Mouse (Mus musculus): Measurements from ENCODE around the gene Abcb9.
A peak's percentile ranks its signal among the peaks of the same experiment; 100 is the strongest.
"Not testable (repeated sequence)": the region's sequence is repeated elsewhere in the genome, so short reads cannot be mapped to it uniquely, and the experiment has no call there.

Gene Abcb9

GRCm38 (mm10) chr5:124062037-124062824, 33.4 kb downstream of the Abcb9 start:
- no peak for DNase-seq (ENCODE audit: low read depth in 2 of 2, low spot score in 2 of 2)

- DNase-seq (ENCODE audit: low read depth in 2 of 2, low spot score in 2 of 2), result no peak
Measured at GRCm38 (mm10) chr5:124059677-124060076, 35.9 kb downstream of the Abcb9 start.

GRCm38 (mm10) chr5:124058749-124059148, 36.8 kb downstream of the Abcb9 start:
- no peak for DNase-seq (ENCODE audit: low read depth in 2 of 2, low spot score in 2 of 2)

- no peak for DNase-seq (ENCODE audit: low read depth in 2 of 2, low spot score in 2 of 2)
Measured at GRCm38 (mm10) chr5:124056956-124057355, 38.6 kb downstream of the Abcb9 start.

- no peak for DNase-seq (ENCODE audit: low read depth in 2 of 2, low spot score in 2 of 2)
Measured at GRCm38 (mm10) chr5:124056219-124056618, 39.4 kb downstream of the Abcb9 start.

GRCm38 (mm10) chr5:124052641-124053040, 43.0 kb downstream of the Abcb9 start:
- not testable (repeated sequence) for DNase-seq (ENCODE audit: low read depth in 2 of 2, low spot score in 2 of 2)

GRCm38 (mm10) chr5:124051899-124052491, 43.6 kb downstream of the Abcb9 start:
- peak; percentile 18 to 19 for DNase-seq (ENCODE audit: low read depth in 2 of 2, low spot score in 2 of 2)

GRCm38 (mm10) chr5:124050095-124051050, 45.2 kb downstream of the Abcb9 start:
- DNase-seq (ENCODE audit: low read depth in 2 of 2, low spot score in 2 of 2), result peak; percentile 37 to 43

- DNase-seq (ENCODE audit: low read depth in 2 of 2, low spot score in 2 of 2), result no peak
Measured at GRCm38 (mm10) chr5:124049249-124050045, 46.2 kb downstream of the Abcb9 start.

- no peak for DNase-seq (ENCODE audit: low read depth in 2 of 2, low spot score in 2 of 2)
Measured at GRCm38 (mm10) chr5:124046741-124047401, 48.7 kb downstream of the Abcb9 start.

- DNase-seq (ENCODE audit: low read depth in 2 of 2, low spot score in 2 of 2), result no peak
Measured at GRCm38 (mm10) chr5:124045453-124046010, 50.1 kb downstream of the Abcb9 start.

GRCm38 (mm10) chr5:124043999-124044398, 51.6 kb downstream of the Abcb9 start:
- DNase-seq (ENCODE audit: low read depth in 2 of 2, low spot score in 2 of 2), result no peak

GRCm38 (mm10) chr5:124043212-124043978, 52.2 kb downstream of the Abcb9 start:
- no peak for DNase-seq (ENCODE audit: low read depth in 2 of 2, low spot score in 2 of 2)

GRCm38 (mm10) chr5:124041097-124041496, 54.5 kb downstream of the Abcb9 start:
- DNase-seq (ENCODE audit: low read depth in 2 of 2, low spot score in 2 of 2), result no peak

- no peak for DNase-seq (ENCODE audit: low read depth in 2 of 2, low spot score in 2 of 2)
Measured at GRCm38 (mm10) chr5:124039602-124040001, 56.0 kb downstream of the Abcb9 start.

- peak; percentile 52 to 61 for DNase-seq (ENCODE audit: low read depth in 2 of 2, low spot score in 2 of 2)
Measured at GRCm38 (mm10) chr5:124036836-124037235, 58.8 kb downstream of the Abcb9 start.

GRCm38 (mm10) chr5:124036341-124036740, 59.3 kb downstream of the Abcb9 start:
- peak; percentile 65 to 66 for DNase-seq (ENCODE audit: low read depth in 2 of 2, low spot score in 2 of 2)

GRCm38 (mm10) chr5:124035806-124036205, 59.8 kb downstream of the Abcb9 start:
- DNase-seq (ENCODE audit: low read depth in 2 of 2, low spot score in 2 of 2), result peak; percentile 86 to 89

- DNase-seq (ENCODE audit: low read depth in 2 of 2, low spot score in 2 of 2), result peak; percentile 71 to 73
Measured at GRCm38 (mm10) chr5:124035406-124035805, 60.2 kb downstream of the Abcb9 start.
